Mouse (Mus musculus): ENCODE data around the gene Ppfibp2.

The Ppfibp2 gene

DNA sequence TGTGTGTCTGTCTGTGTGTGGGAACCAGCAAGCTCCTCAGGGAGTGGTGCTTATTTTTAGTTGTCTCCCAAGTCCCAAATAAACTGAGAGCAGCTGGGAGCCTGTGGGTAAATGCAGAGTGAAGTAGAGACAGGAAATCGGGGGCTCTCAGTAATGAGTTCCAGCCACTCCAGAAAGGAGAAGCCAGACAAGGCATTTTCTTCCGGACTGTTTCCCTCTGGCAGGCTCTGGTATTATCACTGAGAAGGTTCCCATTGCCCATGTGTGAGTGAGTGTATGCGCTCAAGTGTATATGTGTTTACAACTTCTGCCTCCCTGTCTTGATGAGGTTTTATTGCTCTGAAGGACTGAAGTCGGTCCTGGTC is 70.2 kb downstream of the Ppfibp2 start:
- DNase-seq = no peak

DNA sequence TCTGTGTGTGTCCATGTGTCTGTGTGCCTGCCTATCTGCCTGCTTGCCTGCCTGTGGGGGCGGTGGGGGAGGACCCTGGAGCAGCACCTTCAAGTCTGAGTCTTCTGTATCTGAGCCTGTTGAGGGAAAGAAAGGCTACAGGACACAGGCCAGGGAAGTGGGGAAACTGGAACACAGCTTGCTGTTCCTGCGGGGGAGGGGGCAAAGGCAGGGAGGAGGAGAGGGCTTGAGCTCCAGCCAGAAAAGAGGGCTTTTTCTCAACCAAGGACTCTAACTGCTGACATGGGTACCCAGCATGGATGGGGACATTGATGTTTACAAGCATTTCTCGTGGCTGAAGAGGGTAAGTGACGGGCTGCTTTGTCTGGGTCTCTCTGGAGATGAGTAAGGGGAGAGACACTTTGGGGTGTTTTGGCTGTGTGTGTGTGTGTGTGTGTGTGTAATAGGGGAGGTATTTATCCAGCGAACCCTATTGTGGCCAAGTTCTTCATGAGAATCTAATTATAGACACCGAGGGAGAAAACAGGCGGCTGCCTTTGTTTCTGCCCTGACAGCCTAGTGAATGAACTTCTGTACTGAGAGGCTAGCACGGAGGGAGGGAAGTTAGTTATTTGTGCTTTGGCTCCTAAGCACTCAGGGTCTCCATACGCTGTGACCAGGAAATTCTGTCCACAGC is 70.7 kb downstream of the Ppfibp2 start:
- no peak for DNase-seq

DNA sequence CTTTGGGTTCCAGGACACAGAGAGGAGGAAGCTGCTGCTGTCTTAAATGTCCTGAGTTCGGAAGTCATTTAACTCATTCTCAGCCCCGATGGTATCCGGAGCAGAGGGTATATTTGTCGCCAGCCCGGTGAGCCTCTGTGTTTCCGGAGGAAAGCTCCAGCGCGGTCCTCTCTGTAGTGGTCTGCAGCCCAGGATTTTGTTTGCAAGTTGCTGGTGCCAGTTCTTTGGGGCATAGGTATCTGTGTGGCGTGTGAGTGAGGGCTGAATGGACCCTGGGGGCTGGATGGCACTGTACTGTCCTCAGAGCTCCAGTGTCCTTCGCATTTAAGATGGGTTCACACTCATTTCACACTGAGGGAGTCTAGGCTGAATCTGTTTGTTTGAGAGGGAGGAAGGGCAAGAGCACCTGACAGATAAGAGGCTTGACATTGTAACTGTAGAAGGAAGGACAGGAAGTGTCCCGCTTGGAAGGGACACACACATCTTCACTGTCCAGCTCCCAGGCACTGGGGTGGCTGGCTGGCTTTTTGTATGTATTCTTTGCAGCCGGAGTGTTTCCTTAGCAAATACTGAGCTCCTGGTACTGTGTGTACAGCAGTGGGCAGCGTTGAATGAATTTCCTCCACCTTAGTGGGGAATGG is 71.4 kb downstream of the Ppfibp2 start:
- no peak for DNase-seq

DNA sequence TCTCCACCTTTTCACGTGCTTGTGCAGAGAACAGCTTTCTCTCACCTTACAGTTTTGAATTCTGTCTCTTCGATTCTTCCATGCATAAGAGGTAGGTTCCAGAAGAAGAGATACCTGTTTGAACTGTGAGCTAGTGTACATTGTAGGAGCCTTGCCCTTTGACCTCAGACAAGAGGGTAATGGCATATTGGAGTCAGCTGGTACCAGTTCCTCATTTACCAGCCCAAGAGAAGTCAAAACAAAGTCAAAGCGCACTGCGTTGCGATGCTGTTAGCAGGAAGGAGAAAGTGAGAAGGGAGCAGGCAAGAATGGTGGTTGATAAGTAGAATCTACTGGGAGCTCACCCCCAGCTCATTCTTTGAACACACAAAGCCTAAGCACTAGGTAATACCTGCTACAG is 73.5 kb downstream of the Ppfibp2 start:
- no peak for DNase-seq

DNA sequence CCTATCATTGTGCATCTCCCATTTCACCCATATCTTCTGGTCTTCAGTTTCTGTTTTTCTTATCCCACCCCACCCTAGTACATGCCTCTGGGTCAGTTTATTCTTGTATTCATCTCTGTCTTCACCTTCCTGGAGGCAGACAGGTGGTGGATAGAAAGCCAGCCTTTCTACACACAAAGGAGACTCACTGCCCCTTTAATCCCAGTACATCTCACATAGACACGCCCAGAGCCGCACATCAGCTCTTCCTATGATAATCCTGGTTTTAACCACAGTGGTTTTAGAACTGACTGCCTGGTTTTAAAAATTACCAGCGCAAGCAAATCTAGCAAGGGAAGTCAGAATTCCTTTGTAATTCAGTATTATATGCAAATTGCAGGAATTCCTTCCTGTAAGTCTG is 80.2 kb downstream of the Ppfibp2 start:
- no peak for DNase-seq

DNA sequence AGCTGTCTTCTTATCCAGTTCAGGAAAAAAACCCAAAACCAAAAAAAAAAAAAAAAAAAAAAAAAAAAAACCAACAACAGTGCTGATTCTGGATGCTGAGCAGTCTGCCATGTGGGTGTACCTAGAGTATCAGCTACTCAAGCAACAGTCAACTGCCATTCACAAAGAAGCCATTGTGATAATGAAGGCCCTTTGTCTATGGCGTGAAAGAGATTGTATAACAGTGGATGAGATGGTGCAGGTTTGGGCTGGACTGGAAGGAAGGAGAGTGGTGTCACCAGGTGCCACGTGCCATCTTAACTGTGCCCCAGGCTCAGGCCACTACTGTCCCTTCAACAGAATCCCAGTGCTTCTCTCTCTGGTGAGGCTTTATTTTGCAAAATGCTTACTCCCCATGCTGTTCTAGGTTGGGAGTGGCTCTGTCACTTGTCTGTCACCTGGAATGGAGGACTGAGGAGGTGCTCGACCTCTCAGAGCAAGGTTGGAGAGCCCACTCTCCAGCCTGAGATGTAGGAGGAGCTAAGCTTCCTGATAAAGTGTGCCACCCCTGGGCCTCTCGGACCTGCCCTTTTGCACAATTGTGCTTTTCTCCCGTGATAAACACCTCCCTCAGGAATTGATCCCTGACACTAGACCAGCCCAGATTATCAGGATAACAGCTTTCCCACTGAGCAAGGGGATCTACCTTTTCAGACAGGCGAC is 85.3 kb downstream of the Ppfibp2 start:
- DNase-seq = no peak

DNA sequence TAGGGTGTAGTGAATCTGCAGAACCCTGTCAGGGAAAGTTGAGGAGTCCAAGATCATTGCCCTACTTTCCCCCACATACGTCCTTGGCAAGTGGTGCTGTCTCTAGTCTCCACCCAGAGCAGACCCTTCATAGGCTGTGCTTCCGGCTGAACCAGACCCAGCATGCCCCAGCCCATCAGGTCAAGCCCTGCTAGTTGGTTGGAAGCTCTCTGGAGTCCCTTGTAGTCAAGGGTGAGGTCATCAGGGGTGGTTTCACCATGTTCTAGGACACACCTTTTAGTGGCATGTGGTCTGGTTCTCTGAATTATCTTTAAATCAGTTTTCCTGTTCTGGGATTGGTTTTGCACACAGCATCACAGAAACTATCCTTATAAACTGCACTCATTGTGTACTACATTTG is 86.3 kb downstream of the Ppfibp2 start:
- DNase-seq = no peak

DNA sequence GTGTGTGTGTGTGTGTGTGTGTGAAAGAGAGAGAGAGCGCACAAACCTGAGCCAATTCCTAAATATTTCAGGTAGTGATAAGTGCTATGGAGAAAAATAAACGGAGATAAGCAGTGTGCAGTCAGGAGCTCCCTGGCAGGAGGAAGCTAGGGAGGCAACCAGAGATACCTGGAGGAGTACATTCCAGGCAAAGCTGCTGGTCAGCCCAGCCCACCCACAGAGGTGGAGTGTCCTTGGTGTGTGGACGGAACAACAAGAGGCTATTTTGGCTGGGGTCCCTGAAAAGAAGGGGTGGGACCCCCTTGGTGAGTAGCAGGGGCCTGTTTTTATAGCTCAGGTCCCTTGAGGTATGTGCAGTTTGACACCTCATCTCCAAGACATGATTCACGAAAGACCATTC is 88.2 kb downstream of the Ppfibp2 start:
- DNase-seq = no peak

DNA sequence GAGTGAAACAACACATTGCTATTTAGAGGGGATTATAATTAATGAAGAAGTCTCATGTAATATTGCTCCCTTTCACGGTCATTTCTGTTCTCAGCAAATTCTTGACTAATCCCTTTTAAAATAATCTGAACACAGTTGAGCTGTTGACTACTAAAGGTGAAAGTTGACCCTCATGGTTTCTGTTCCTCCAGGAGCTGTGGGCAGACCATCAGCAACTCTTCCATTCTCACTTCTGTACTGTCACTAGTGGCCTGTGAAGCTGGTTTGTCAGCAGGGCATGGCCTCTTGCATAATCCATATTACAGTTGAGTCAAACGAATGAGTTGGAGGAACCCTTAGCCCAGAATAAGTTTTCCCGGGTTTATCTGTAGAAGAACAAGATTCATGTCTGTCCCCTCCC is 88.6 kb downstream of the Ppfibp2 start:
- DNase-seq = no peak

DNA sequence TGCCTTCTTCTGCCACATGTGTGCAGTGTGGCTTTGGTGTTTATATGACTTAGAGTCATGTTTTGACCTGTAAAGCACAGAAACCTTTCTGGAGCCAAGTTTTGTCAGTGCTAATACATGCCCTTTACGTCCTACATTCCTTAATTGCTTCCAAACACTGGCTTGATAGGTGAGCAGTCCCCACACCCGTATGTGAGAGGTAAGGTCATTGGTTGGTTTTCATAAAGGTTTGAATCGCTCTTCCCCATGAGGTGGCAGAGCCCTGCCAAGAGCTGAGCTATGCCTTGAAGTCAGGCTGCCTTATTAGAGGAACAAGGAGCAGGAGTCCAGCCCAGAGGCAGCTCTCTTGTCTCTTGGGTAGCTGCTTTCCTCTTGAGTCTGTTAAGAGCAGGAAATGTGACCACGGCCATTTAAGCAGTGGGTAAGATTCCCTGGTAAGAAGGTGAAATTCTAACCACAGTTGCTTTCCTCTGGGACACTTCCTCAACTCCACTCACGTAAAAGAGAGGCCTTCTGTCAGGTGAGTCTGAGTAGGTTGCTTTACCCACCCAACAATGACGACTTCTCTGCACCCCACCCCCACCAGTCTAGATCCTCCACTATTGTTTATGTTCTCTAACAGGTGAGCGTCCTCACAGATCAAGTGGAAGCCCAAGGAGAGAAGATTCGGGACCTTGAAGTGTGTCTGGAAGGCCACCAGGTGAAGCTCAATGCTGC is 90.4 kb downstream of the Ppfibp2 start:
- no peak for DNase-seq

DNA sequence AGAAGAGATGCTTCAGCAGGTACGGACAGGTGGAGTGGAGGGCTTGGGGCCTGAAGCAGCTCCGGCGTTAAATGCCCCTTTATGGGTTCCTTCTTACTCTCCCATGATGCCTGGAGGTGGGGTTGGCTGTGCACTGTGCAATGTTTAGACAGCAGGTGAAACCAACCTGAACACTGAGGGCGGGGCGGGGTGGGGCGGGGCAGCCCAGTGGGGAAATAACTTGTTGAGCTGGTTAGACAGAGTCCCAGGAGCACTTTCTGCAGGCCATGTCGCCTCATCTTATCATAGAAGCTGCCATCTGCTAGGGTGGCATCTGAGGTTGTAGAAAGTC is 90.9 kb downstream of the Ppfibp2 start:
- no peak for DNase-seq

DNA sequence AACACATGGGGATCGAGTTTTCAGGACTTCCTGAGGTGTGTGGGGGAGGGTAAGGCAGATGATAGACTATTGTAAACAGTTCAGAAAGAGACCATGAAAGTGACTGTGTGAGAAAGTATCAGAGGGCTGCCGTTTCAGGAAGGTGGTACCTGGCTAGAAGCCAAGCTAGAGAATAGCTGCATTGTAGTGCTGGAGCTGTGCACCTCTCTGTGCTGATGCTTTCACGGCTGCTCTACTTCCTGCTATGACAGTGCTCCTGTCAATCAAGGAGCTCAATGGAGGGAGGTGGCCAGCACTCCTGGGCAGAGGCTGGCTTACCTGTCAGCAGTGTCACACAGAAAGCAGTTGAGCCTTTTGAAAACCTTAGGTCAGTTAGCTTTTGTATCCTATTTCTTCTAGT is 92.4 kb downstream of the Ppfibp2 start:
- DNase-seq = no peak

DNA sequence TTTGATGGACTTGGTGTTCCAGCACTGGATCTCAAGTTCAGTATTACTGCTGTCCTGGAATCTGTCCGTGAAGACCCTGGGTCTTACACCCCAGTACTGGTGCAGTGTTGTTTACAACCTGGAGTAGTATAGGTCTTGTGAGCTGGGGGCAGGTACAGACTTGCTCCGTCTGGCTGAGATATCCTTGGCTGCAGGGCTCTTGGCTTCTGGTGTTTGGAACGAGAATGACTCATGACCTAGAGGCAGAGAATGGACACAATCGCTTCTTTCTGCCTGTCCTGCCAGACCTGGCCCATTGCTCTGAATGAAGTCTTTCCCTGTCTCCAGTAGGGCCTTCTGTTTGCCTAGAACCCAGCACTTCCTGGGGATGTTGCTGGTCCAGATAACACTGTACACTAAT is 93.0 kb downstream of the Ppfibp2 start:
- no peak for DNase-seq

DNA sequence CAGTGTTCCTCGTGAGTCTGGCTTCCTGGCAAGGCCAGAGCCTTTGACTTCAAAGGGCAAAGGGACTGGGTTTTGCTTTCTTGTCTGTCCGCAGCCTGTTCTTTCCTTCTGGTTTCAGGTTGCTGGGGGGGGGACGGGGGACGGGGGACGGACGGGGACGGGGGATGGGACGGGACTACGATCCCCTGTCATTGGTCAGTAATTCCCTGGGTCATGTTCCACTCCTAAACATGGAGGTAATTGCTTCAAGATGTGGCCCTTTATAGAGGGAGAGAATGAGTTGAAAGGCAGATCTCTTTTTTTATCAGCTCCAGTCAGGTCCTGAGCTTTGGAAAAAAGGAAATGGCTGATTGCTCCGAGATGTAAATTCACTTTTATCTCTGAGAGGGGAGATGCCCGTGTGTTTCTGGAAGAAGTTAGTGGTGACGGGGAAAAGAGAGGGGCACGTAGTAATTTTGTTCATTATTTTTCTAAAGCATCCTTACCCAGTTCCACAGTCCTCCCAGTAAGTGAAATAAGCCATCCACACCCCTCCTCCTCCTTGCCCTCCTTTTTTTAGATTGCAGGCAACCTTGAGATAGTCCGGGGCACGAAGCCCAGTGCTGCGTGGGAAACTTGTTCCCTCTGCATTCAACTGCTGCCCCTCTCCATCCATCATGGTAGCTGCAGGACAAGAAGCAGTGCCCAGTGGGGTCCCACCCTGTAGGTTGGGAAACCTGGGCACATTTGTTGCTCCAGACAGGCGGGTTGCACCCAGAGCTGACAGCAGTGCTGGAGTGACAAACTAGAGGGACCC is 95.6 kb downstream of the Ppfibp2 start:
- DNase-seq = no peak

DNA sequence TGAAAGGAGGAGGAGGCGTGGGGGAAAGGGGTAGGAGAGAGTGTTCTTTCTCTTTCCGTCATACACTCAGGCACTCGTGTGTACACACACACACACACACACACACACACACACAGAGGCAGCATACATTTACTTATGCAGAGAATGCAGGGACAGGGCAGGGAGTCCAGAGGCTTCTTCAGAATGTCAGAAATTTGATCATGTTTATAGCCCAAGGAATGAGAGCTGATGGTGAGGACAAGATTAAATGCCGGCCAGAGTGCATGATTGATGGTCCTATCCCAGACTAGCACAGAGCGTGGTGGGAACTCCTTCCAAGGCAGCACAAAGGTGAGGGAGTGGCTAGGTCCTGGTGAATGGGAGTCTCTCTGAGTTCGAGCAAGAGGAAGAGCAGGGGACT is 96.5 kb downstream of the Ppfibp2 start:
- no peak for DNase-seq

DNA sequence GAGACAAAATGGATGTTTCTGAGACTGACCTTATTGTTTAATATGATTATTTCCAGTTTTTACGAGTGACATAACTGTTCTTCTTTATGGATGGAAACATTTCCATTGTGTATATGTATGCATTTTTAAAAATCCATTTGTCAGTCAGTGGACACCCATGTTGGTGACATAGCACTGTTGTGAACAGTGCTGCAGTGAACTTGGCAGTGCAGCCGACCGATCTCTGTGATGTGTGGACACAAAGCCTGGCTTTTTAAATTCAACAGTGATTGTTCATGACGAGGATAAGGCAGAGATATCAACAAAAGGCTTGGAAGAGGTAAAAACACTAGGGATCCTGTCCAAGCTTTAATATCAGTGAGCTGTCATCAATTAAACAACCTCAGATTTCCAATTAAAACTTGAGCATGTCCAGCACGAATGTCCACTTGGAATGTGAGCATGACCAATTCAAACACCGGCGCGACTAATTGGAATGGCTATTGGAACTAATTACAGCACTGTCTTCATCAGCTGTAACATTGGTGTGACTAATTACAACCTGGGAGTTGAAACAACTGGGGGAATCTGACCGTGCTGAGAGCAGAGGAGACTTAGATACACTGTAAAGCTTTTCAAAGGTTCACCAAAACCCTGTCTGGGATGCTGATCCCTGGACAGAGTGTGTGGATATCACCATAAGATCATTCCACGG is 99.4 kb downstream of the Ppfibp2 start:
- DNase-seq = no peak

DNA sequence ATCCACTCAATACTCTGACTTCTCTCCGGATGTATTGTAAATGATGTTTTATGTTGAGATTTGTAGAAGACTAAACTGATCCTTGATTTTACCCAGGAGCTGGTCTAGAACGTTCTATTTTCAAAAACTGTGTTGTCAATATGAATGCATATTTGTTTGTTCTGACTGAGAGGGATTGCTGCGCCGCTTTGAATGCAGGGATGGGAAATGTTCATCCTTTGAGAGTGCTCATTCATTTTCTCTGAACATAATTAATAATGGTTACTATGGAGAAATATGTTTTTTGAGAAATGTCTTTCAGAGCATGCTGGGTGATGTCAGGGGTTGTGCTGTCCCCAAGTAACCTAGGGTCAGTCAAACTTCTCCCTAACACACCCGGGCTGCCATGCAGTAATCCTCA is 102.1 kb downstream of the Ppfibp2 start:
- no peak for DNase-seq

DNA sequence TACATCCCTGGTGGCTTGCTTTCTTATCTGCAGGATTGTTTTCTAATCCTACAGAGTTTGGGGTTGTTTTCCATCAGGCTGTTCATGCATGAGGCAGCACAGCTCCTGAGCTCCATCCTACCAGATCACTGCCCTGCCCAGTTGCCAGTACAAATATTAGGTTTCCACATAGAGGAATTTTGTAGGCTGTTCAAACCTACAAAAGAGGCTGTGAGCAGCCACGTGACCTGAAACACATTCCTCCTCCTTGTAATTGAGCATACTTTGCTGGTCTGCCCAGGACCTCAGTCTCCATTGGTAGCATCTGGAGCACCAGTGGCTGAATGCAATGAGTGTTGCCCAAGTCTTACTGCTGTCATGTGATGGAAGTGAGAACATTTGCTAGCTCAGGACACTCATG is 104.9 kb downstream of the Ppfibp2 start:
- no peak for DNase-seq

DNA sequence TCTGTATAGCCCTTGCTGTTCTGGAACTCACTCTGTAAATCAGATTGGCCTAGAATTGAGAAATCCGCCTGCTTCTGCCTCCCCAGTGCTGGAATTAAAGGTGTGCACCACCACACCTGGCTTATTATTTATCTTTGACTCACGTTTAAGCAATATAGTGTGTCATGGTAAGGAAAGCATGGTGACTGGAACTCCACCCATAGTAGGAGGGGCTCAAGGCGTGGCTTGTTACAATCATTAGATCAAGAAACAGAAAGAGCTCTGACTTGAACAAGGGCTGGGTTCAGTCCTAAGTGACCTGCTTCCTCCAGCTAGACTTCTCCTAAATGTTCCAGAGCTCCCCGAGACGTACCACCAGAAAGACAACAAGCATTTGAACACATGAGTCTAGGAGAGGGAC is 105.6 kb downstream of the Ppfibp2 start:
- DNase-seq = no peak

DNA sequence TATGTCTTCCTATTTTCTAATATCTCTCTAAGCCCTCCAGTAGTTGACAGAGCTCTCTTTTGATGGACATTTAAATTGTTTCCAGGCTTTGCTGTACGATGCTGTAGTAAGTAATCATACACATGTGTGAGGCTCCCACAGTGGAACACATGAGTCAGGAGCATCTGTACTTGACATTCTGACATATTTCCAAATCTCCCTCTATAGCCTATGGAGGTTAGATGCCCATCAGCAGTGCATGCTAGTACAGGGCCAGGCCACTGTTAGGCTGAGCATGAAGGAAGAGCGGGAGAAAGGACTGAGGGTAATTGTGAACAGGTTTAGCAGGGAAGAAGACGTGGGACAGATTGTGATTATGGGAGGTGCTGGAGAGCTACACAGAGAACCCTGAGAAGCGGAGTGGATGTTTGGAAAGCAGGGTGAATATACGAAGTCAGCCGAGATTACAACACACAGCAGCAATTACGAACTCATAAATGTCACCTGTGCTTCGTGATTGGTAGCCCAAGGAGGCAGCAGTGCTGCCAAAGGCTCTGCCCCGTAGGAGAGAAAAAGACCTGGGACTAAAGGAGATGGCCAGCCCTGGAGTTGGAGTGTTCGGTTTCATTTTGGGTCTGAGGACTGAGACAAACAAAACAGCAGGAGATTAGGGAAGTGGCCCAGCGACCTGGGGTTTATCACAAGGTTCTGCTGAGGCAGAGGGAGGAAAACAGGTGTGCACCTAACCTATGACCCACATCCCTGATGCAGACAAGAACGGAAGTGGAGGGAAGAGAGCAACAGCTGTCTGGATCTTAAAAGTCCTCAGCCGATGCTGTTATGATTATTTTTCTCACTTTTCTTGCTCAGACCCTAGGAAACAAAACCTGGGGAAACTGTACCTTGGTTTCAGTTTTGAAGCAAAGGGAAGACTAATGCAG is 107.7 kb downstream of the Ppfibp2 start:
- no peak for DNase-seq

DNA sequence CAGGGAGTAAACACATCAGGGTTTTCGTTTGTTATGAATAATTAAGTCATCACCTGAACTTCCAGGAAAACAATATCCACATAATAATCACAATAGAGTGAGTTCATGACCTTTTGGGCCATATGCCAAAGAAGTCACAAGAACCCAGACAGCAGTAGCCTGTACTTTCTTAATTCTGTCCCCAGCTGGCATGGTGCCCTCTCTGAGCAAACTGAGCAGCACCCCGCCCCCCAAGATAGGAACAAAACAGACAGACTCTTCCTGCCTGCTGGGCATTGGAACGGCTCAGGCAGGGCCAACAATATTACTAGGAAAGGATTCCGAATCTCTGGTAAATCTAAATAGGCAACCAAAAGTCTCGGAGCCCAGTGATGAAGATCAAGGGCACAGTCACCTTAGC is 110.9 kb downstream of the Ppfibp2 start:
- DNase-seq = no peak
